Mouse (Mus musculus): ENCODE results near the gene Srebf1.

DNA sequence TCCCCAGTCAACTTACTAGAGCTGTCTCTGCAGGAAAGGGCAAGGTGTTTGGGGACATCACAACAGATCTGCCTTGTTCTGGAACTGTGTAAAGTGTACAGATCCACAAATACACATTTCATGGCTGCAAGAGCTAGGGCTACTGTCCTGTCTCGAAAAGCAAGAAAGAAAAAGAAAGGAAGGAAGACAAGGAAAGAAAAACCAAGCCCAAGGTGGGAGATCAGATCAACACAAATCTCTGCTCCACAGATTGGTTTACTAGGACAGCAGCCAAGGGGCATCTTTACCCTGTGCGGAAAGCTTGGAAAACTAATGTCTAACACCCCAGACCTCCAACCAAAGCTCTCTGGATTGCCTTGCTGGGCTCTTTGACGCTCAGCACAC is 304 bp downstream of the Srebf1 start:
- TF ChIP-seq POLR2A (IDR thresholded peaks at IDR 0.05; ENCODE audit: insufficient read length, low read depth) = no peak
- TF ChIP-seq SRF (IDR thresholded peaks at IDR 0.05; ENCODE audit: control insufficient read depth, insufficient read length, low read depth) = no peak
- no peak for TF ChIP-seq USF1 (IDR thresholded peaks at IDR 0.05; ENCODE audit: low read depth)
